Mouse (Mus musculus) CD4-positive, CD25-positive, alpha-beta regulatory T cell, adult 2 months (primary cell): ENCODE results near the gene 0610030E20Rik.
A peak's percentile ranks its signal among the peaks of the same experiment; 100 is the strongest.

Experiments used
- DNase-seq: peaks from one replicate; pipeline ENCODE4 v3.0.0-alpha.2; 2012; ENCODE audit warnings: low read depth, low spot score

The 0610030E20Rik gene

DNA sequence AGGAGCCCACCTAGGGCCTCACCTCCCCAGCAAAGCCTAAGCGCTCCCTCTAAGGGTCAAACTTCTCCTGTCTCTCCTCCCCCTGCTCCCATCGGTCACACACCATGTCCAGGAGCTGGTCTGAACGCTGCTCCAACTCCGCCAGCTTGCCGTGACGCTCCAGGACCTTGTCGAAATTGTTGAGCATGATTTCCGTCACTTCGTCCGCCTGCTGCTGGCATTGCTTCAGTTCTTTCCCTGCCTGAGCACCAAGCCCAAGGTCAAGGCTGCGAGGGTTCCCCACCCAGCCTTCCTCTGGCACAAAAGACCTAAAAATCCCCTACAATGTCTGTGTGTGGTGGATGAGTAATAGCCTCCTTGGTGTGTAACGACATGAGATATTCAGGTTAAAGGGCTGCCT, 23.0 kb downstream of the 0610030E20Rik start:
- DNase-seq = no peak

DNA sequence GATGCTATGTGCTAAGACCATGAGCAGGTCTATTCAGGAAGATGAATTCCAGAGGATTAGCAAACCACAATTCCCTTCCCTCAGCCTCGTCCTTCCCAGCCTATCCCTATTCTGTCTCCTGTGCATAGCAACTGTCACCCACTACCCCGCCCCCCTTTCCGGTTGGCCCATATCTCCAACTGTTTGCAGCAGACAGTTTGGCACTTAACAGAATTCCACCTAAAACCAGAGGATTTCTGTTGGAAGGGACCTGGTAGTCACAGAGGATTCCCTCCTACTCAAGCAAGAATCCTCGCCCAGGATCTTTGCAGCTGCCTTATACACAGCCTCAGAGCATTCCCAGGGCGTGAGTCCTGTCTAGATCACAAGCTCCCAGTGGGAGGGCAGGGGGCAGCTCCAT, 24.0 kb downstream of the 0610030E20Rik start:
- no peak for DNase-seq

DNA sequence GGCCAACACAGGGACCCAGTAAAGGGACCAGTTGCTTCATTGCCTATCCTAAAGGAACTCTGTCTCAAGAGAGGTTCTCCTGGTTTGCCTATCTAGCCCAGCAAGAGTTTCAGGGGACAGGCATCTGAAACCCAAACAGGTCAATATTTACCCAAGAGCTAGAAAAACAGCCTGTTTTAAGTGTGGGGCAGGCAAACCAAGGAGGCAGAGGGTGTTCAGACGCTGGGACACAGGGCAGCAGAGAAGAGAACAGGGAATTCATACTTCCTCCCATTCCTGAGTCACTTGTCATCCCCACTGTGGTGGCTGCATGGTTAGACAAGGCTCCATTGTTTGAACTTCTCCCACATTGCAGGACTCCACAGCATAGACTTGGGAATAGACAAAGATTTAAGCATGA, 24.5 kb downstream of the 0610030E20Rik start:
- DNase-seq = no peak

DNA sequence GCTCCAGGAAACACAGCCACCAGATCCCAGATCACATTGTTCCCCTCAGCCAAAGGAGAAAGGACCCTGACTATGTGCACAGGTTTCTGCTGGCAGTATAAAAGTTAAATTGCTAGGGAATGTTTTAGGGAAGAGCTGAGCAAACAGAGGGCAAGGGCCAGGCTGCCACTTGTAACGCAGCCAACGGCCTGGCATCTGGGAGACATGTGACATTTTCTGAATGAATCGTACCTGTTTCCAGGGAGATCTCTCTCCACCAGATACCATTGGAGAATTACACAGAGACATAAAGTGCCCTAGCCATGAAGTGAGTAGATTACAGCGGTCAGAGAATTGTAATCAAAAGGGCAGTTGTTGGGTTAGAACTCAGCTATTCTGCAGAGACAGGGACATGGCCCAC, 26.1 kb downstream of the 0610030E20Rik start:
- no peak for DNase-seq

DNA sequence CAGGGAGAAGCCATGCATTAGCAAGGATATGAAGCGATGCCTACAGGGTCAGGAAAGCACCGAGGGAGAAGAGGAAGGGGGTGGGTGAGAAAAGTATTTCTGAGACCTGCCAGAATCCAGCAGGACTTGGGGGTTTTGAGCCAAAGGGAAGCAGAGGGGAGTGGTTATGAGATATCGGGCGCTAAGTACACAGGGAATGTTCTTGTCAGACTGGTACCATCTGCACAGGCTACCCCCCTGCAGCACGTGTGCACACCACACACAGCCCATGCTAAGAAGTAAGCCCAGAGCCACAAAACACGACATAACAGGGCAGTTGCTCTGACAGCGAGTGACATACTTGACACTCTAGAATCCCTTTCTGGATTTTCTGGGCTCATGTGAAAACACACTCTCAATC, 27.1 kb downstream of the 0610030E20Rik start:
- DNase-seq = no peak

DNA sequence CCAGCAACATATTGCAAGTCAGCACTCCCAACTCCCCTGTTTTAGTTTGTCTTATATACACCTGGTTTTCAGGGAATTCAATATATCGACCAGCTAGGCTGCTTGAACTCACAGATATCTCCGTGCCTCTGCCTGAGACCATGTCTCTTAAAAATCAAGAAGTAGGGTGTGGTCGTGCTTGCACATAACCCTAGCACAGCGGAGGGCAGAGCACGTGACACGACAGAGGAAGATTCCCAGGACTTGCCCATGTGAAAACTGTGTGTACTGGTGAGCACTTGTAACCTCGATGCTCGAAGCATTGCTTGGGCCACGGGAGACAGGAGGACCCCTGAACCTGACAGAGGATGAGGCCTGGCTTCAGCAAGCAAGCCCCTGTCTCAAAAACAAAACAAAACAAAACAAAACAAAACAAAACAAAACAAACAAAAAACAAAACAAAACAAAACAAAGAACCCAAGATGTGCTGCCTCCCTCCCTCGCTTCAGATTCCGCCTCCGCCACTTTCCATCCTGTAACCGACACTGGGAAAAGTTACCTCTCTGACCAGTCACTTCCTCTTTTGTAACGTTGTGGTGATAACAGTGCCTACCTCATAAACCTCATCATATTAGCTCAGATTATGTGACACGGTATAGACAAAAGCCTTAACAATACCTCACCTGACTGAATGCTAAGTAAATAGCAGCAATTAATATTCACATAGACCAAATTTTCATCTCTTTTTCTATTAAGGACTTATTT, 27.9 kb downstream of the 0610030E20Rik start:
- peak; percentile 56 for DNase-seq

DNA sequence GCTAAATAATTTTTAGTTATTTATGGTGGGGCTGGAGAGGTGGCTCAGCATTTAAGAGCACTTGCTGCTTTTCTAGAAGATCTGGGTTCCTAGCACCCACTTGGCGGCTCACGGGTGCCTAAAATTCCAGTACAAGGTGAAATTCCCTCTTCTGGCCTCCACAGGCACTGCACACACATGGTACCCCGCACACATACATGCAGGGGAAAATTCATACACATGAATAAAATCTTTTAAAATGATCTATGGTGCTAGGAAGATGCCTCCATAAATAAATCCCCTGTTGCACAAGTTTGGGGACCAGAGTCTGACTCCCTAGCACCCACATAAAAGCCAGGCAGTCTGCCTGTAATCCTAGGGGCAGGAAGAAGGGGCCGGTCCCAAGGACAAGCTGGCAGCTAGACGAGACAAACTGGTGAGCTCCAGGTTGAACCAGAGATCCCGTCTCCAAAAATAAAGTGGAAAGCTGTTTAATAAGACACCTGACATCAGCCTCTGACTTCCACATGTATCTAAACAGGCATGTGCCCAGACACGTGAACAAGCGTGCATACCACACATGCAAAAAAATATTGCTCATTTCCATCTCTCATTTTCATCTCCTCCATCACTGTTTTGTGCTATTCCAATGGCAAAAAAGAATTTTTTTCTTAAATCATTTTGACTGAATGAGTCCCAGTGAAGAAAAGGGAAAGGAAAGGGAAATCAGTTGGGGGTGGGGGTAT, 31.6 kb downstream of the 0610030E20Rik start:
- no peak for DNase-seq

DNA sequence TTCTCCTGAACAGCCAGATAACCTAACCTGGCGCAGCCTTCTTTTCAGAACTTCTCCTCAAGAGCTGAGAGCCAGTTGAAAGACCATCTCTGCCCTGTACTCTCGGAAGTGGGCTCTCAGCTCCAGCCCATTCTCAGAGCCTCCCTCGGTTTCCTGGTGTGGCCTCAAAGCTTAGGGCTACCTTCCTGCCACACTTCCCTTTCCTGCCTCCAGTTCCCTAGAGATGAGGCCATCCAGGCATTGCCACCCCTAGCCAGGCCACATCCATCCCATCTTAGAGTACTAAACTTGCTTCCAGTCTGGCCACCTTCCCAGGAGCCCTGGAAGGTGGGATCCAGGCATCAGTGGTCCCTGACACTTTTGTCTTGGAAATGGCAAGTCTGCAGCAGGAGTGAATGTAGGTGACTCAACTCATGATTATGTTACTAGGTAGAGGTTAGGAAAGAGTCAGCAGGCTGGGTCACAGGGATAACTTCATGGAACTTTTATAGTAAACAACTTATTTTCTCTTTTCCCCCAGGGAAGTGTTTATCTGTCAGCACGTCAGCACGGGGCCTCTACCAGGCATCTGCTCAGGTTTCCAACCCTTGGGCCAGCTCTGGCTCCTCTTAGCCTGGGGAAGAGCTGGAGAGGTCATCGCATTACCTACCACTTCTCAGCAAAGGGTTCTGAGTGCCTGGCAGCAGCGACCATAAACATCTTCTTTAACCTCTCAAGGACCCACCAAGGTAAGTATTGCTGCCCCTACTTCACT, 32.4 kb downstream of the 0610030E20Rik start:
- DNase-seq = no peak

DNA sequence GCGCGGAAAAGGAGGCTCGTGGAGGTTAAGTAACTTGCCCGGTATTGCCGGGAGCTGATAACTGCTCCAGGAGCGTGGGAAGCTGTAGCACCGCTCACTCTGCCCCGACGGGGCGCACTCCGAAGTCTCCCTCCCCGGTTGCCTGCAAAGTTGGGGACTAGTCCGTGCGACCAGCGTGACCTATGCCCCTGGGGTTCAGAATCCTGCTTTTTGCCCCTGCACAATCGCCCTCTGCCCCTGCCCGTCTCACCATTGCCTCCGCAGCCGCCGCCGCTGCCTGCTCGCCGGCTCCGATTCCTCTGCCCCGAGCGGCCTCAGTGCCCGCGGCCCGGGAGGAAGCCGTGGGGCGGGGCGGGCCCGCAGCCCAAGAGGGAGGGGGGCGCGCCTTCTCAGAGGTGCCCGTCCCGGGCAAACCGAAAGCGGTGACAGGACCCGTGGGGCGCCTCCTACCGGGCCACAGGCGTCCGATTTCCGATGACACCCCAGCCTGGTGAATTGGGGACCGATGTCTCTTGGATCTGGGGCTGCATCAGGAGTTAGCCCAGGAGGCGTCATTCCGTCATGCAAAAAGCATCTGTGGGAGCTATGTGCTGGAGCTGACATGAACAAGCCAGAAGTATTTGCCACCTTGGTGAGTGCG, 33.1 kb downstream of the 0610030E20Rik start, which contains the start of gene Vamp5:
Vamp5 (minus strand) TSS at position 338 of the 640 bp plus-strand sequence.
- peak; percentile 93 for DNase-seq

DNA sequence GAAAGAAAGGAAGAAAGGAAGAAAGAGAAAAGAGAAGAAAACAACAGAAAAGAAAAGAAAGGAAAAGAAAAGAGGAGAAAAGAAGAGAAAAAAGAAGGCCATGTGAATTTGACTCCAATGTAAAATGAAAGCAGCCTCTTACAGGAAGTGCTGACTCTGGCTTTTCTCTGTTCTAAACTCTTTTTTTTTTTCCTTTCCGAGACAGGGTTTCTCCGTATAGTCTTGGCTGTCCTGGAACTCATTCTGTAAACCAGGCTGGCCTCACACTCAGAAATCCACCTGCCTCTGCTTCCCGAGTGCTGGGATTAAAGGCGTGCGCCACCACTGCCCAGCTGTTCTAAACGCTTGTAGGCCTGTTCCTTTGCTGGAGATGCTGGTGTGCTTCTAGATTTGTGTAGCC, 35.4 kb downstream of the 0610030E20Rik start:
- DNase-seq = peak; percentile 46

DNA sequence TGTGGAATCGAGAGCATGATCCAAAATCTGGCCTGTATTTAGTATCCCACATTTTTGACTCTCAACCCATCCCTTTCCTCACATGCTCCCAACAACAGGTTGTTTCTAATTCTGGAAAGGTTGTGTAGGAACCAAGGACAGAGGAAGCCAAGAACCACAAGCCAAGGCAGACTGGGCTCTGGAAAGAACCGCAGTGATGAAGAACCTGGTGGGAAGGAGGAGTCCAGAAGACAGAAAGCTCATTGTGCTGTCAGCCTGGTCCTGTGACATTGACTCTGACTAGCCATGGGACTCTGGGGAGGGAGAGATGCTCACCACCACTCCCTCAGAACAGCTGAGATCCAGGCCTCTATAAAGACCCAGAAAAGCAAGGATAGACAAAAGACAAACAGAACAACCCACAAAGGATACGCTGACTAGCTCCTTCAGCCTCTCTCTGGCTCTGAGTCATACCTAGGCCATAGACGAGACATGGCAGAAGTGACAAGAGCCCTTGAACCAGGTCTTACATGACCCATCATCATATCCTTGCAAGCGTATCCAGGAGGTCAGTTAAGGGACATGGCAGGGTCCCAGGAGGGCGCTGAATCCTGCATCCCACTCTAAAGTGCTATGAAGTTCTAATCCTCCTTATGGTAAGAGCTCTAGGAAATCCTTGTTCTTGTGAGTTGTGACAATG, 36.2 kb downstream of the 0610030E20Rik start:
- DNase-seq = no peak

DNA sequence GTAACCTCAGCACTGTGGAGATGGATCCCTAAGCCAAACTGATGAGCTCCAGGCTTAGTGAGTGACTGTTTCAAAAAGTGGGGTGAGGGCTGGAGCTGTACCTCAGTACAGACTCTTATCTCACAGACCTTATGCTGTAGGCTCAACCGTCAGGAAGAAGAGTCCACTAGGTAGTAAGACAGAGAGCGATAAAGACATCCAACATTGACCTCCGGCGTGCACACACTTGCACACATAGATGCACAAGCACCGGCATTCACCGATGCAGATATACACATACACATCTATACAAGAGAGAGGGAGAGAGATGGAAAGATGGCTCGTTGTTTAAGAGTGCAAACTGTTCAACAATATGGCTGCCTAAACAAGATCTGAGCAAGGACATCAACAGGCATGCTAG, 36.8 kb downstream of the 0610030E20Rik start:
- DNase-seq = no peak

DNA sequence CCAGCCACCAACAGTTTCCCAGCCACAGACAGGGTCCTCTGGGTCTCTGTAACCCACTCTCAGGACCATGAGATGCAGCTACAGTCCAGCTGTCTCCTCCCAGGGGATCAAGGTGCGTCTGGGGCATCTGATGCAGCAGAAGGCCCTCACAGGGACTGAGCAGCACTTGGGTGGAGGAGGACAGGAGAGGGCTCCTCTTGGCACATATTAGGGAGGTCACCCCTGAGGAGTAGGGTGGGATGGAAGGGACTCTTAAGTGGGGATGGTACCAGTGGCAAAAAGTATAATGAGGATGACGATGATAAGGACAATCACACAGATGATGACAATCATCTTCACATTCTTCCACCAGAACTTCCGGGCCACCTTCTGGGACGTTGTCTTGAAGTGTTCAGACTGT, 38.1 kb downstream of the 0610030E20Rik start:
- DNase-seq = no peak

DNA sequence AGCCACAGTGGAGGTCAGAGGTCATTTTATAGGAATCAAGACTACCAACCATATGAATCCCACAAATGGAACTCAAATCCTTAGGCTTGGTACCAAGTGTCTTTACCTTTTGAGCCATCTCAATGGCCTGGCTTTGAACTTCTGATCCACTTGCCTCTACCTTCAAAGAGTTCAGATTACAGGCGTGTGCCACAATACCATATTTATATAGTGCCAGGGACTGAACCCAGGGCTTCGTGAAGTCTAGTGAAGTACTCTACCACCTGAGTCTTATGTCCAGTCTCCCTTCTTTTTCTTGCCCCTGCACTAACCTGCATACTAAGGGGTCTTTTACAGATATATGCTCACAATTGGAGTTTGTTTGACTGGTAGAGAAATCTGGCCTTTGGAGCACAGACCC, 39.4 kb downstream of the 0610030E20Rik start:
- DNase-seq = no peak

DNA sequence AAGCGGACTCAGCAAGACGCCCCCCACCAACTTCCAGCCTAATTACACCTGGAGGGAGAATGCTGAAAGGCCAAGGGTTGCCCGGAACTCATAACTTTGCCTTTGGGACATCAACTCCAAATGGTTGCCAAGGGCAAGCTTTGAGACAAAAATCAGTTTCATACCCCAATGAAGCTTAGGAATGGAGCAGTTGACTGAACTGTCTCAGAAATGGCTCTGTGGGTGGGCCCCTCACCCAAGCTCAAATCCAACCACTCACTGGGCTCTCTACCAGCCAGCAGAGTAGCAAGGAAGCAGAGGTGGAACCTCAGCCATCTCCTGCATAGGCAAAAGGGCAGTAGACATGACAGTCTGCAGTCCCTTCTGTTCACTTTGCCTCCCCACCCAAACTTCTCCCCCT, 40.7 kb downstream of the 0610030E20Rik start:
- DNase-seq = no peak

DNA sequence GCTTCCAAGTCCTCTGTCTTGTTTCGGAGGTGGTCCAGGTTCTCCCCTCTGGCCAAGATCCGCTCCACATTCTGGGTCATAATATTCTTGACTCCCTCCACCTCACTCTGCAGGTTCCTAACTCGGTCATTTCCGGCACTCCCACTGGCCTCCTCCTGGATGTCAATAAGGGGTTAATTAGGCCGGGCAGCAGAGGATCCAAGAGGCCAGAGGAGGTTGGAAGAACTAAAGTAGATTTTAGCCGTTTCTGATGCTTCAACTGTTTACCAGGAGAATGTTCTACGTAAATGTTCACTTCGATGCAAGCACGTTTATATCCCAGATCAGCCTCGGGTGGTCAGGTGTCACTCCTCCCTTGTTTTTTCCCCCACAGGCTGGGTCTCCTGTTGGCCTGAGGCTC, 41.1 kb downstream of the 0610030E20Rik start:
- DNase-seq = no peak

DNA sequence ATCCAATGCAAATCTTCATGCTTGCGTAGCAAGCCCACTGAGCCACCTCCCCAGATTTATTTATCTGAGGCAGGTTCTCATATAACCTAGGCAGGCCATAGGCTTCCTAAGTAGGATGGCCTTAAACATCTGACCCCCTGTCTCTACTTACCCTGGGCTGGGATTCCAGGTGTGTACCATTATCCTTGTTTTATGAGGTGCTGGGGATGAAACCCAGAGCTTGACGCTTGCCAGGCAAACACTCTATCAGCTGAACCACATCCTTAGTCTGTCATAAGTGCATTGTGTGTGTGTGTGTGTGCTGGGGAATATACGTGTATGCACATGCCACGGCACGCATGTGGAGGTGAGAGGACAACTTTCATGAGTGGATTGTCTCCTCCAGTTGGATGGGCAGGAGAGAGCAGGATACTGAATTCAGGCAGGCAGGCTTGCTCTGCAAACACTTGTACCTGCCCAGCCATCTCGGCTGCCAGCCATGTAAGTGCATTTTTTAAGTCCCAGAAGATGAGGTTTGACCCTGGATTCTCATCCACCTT, 41.7 kb downstream of the 0610030E20Rik start:
- DNase-seq = no peak

DNA sequence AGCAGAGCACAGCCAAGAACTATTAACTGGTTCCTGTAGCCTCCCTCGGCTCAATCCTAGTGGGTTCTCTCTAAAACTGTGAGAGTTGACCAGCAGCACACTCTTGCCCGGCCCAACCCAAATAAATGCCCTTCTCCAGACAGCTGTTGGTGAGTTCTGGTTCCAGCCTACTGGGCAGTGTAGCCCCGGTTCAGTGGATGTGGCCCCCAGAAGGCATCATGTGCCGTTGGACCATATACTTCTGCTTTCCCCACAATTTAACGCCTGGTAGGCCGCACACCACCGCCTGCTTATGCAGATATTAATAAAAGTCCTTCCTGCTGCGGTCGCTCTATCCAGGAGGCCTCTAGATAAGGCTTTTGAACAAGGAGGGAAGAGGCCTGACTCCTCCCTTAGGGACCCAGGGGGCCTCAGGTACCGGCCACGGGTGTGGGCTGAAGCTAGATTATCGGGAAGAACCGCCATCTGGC, 42.4 kb downstream of the 0610030E20Rik start:
- no peak for DNase-seq

DNA sequence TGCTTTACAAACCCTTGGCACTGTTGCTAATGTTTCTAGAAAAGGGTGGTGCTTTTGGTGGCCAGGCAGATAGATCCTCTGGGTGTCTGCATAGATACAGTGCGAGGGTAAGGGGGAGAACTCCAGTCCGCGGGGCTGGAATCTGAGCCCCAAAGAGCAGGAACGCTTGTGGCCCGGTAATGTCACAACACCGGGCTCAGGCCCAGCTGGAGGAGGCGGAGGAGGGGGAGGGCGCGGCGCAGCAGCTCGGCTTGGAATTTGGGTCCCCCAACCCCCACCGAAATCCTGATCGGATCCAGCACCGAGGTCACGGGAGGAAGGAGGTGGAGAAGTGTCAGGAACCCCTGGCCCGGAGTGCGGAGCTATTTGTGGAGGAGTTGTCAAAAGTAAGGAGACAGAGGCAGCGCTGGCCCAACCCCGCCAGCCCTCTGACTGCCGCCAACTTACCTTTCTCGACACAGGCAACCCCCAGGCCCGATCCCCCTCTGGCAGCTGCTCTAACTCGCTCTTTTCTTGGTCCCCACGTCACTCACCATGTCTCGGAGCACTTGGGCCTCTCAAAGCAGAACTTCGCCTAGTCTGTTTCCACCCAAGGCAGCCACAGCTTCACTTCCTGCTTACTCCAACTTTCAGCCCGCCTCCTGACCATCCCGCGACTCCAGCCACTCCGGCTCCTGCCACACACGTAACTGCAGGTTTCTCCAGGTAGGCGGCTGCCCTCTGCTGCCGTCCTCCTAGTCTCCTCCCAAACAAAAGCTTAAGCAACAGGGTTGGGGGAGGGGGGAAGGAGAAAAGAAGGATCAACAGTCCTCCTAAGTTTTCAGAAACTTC, 43.0 kb downstream of the 0610030E20Rik start, which contains the start of gene Vamp8:
Vamp8 (minus strand) TSS at position 763 of the 831 bp plus-strand sequence.
- DNase-seq = peak; percentile 71
